Mouse (Mus musculus) heart, embryonic 15.5 days (tissue): ENCODE results near the gene Sox12. TPM values are rescaled to one million over a fixed set of nuclear protein-coding genes. Genes with fewer than 3 reads are reported as not detected.
"Not testable (repeated sequence)": the region's sequence is repeated elsewhere in the genome, so short reads cannot be mapped to it uniquely, and the experiment has no call there.

Experiments
- ATAC-seq: fragments of 200-750 bp; cut with Nextera tagmentation; replicated peaks from 2 replicates; pipeline ENCODE4 v1.8.0; 2017; ENCODE audit warnings: low read depth, moderate TSS enrichment; ENCODE audit not compliant: insufficient number of reproducible peaks, insufficient read depth, low FRiP score
- H3K27ac ChIP-seq: fragments of 300-500 bp; sonication (generic); 2 replicates; pipeline ENCODE4 v1.5.1; 2015; ENCODE audit warnings: mild to moderate bottlenecking, inconsistent platforms
- H3K27me3 ChIP-seq: fragments of 300-500 bp; sonication (generic); 2 replicates; pipeline ENCODE4 v1.6.1; 2015; ENCODE audit warnings: inconsistent platforms
- H3K36me3 ChIP-seq: fragments of 300-500 bp; sonication (generic); 2 replicates; pipeline ENCODE4 v1.6.1; 2015; ENCODE audit warnings: mild to moderate bottlenecking, inconsistent platforms
- H3K4me1 ChIP-seq: fragments of 300-500 bp; sonication (generic); replicated peaks from 2 replicates; pipeline ENCODE4 v1.6.1; 2015; ENCODE audit warnings: inconsistent platforms
- H3K4me2 ChIP-seq: fragments of 300-500 bp; sonication (generic); 2 replicates; pipeline ENCODE4 v1.6.1; 2015; ENCODE audit warnings: inconsistent platforms, mild to moderate bottlenecking, moderate library complexity
- H3K4me3 ChIP-seq: fragments of 300-500 bp; sonication (generic); 2 replicates; pipeline ENCODE4 v1.5.1; 2015; ENCODE audit warnings: mild to moderate bottlenecking, inconsistent platforms
- H3K9ac ChIP-seq: fragments of 300-500 bp; sonication (generic); 2 replicates; pipeline ENCODE4 v1.6.1; 2015; ENCODE audit warnings: mild to moderate bottlenecking, inconsistent platforms
- H3K9me3 ChIP-seq: fragments of 300-500 bp; sonication (generic); replicated peaks from 2 replicates; pipeline ENCODE4 v1.6.1; 2016; ENCODE audit warnings: inconsistent platforms
- WGBS: fragments of 180-500 bp; shearing (Covaris S2); methylation state at CpG from one replicate; pipeline ENCODE4 v1.1.7; 2015; ENCODE audit warnings: mixed read lengths; 5-methylcytosine and 5-hydroxymethylcytosine counted together
- polyA plus RNA-seq: library from polyadenylated mRNA; unstranded; fragments of >200 nt; fragmentation: Nextera tagmentation; extraction: Ambion mirVana; gene quantifications from 2 replicates; pipeline ENCODE4 v1.2.1, GENCODE M21; 2015

The Sox12 gene
- 6.5 and 7.0 TPM in 2 replicates for polyA plus RNA-seq

- Histone ChIP-seq H3K27ac (peak within 1 kb of the TSS; percentile 100), H3K36me3 (0 out of 2 replicates have a peak, but pooled peaks cover 4% of the 10 kb centered on the region), H3K27me3 (no peaks in the 10 kb centered on the region), H3K9ac (peak within 1 kb of the TSS; percentile 94), H3K4me1 (peaks cover 41% of the 10 kb centered on the region), H3K9me3 (no peaks in the 10 kb centered on the region), H3K4me3 (peak within 1 kb of the TSS; percentile 87), H3K4me2 (peak within 1 kb of the TSS; percentile 89)
- WGBS, result under 1% methylated on average over 101 of the region's 104 CpGs
- peak; percentile 68 for ATAC-seq
These were observed at the start of gene Sox12 for GRCm38 (mm10) chr2:152397680-152398435. Sox12 (minus strand) TSS chr2:152398063.

- peaks cover 17% of the 10 kb centered on the region for H3K4me1 ChIP-seq
- WGBS, result 14% methylated on average over 5 of the region's 5 CpGs
- H3K9ac ChIP-seq, result no peak overlapping the region
These were observed 49.6 kb upstream of the Sox12 start for GRCm38 (mm10) chr2:152447461-152447860.

GRCm38 (mm10) chr2:152446642-152447041, 48.8 kb upstream of the Sox12 start:
- 36% methylated on average over 2 of the region's 2 CpGs for WGBS
- H3K4me1 ChIP-seq, result peaks cover 17% of the 10 kb centered on the region
- H3K9me3 ChIP-seq, result no peaks in the 10 kb centered on the region
- ATAC-seq, result no peak
- no peaks in the 10 kb centered on the region for H3K36me3 ChIP-seq
- no peak overlapping the region for H3K9ac ChIP-seq
- H3K4me2 ChIP-seq, result no peak overlapping the region
- H3K27ac ChIP-seq, result no peak overlapping the region
- no peak overlapping the region for H3K4me3 ChIP-seq
- H3K27me3 ChIP-seq, result no peaks in the 10 kb centered on the region

More at GRCm38 (mm10) chr2:152447461-152447860, 49.6 kb upstream of the Sox12 start:
- H3K27me3 ChIP-seq, result no peaks in the 10 kb centered on the region
- no peaks in the 10 kb centered on the region for H3K36me3 ChIP-seq
- H3K4me2 ChIP-seq, result no peak overlapping the region
- H3K27ac ChIP-seq, result no peak overlapping the region
- ATAC-seq, result no peak
- H3K4me3 ChIP-seq, result no peak overlapping the region
- no peaks in the 10 kb centered on the region for H3K9me3 ChIP-seq

- Histone ChIP-seq H3K4me3 (no peak overlapping the region), H3K27ac (no peak overlapping the region), H3K9me3 (no peaks in the 10 kb centered on the region), H3K36me3 (no peaks in the 10 kb centered on the region), H3K27me3 (no peaks in the 10 kb centered on the region), H3K9ac (no peak overlapping the region), H3K4me1 (peaks cover 17% of the 10 kb centered on the region), H3K4me2 (no peak overlapping the region)
- WGBS, result 74% methylated on average over 8 of the region's 8 CpGs
- ATAC-seq, result no peak
These were observed 45.4 kb upstream of the Sox12 start for GRCm38 (mm10) chr2:152443281-152443680.

DNA sequence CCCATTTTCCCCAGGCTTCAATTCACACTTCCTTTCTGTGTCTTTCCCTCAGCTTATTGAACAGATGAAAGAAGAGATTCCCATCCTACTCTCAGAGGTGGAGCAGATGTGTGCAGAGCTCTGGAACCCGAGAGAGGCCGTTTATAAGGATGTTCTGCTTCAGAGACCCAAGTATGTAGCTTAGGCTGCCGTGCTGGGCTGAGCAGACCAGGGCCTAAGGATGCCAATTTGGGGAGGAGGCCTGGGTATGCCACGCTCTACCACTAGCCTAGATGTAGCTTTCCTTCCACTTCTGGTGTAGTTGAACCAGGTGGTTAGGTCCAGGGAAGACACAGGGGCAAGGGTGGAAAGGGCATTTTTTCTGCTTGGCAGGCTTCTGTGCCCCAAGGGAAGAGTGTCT, 44.5 kb upstream of the Sox12 start:
- no peak overlapping the region for H3K4me3 ChIP-seq
- ATAC-seq, result no peak
- H3K27ac ChIP-seq, result no peak overlapping the region
- no peaks in the 10 kb centered on the region for H3K36me3 ChIP-seq
- H3K9me3 ChIP-seq, result no peaks in the 10 kb centered on the region
- no peaks in the 10 kb centered on the region for H3K27me3 ChIP-seq
- 81% methylated on average over 4 of the region's 4 CpGs for WGBS
- H3K4me1 ChIP-seq, result peaks cover 15% of the 10 kb centered on the region
- no peak overlapping the region for H3K4me2 ChIP-seq
- H3K9ac ChIP-seq, result no peak overlapping the region

DNA sequence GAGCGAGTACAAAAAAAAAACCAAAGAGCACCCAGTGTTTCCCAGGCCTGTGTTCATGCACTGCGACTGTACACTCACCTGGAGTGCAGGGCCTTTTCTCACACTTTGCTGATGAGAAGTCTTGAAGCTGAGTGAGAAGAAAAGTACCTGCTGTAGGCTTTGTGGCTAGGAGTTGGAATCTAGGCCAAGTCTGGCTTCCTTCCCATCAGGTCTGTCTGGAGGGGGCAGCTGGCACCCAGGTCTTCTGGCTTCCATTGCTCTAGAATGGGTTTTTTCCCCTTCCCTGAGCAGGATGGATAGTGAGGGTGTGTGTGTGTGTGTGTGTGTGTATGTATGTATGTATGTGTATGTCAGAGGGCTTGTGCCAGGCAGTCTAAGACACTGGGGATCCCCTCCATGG, 42.0 kb upstream of the Sox12 start:
- ATAC-seq, result no peak
- Histone ChIP-seq H3K27ac (no peak overlapping the region), H3K9me3 (no peaks in the 10 kb centered on the region), H3K9ac (no peak overlapping the region), H3K4me3 (no peak overlapping the region), H3K36me3 (no peaks in the 10 kb centered on the region), H3K27me3 (no peaks in the 10 kb centered on the region), H3K4me1 (peaks cover 26% of the 10 kb centered on the region), H3K4me2 (no peak overlapping the region)
- WGBS, result 86% methylated on average over 2 of the region's 2 CpGs

- 56% methylated on average over 1 of the region's 1 CpGs for WGBS
- no peak for ATAC-seq
- no peaks in the 10 kb centered on the region for H3K36me3 ChIP-seq
These were observed 41.1 kb upstream of the Sox12 start for GRCm38 (mm10) chr2:152438963-152439362.

DNA sequence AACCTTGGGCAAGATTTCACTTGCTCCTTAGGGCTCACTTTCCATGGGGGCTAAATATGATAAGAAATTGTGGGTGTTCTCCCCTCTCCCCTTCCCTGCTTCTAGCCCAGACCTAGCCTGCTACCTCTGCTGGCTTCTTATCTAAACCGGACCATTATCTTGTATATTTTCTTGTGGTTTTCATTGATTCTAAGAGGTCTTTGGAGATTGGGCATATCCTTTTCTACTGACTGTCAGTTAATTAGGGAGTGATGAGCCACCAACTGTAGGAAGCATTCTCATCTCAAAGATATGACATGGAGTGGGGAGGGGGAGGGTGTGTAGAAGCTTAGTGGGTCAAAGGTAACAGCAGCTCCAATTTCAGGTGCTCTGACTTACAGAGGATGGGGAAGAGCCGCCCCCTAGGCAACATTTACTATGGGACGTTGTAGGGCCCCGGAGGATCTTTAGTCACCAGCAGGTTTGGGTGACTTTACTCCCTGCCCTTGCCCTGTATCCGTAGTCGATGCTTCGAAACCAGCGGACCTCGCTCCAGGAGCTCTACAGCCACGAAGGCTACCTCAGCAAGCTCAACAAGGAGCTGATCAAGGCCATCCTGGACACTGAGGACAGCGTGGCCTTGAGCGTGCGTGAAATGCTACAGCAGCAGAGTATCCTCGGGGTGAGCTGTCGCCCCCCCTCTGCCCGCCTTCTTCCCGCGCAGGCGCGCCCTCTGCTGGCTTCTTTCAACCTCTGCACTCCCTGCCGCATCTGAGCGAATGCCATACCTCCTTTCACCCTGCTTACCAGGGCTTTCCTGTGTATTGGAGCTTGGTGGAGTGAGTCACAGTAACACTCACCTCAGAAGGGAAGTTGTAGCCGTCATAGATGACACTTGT, 39.4 kb upstream of the Sox12 start:
- H3K27me3 ChIP-seq, result no peaks in the 10 kb centered on the region
- peak overlapping the region; percentile 34 for H3K4me3 ChIP-seq
- ATAC-seq, result peak; percentile 58
- H3K36me3 ChIP-seq, result no peaks in the 10 kb centered on the region
- H3K27ac ChIP-seq, result peak overlapping the region; percentile 93
- H3K4me1 ChIP-seq, result peaks cover 25% of the 10 kb centered on the region
- no peaks in the 10 kb centered on the region for H3K9me3 ChIP-seq
- H3K4me2 ChIP-seq, result peak overlapping the region; percentile 70
- H3K9ac ChIP-seq, result peak overlapping the region; percentile 61
- WGBS, result 3% methylated on average over 22 of the region's 23 CpGs

More at GRCm38 (mm10) chr2:152438963-152439362, 41.1 kb upstream of the Sox12 start:
- Histone ChIP-seq H3K9ac (no peak overlapping the region), H3K4me2 (no peak overlapping the region), H3K4me1 (peaks cover 25% of the 10 kb centered on the region), H3K27ac (no peak overlapping the region), H3K27me3 (no peaks in the 10 kb centered on the region), H3K4me3 (no peak overlapping the region), H3K9me3 (no peaks in the 10 kb centered on the region)

DNA sequence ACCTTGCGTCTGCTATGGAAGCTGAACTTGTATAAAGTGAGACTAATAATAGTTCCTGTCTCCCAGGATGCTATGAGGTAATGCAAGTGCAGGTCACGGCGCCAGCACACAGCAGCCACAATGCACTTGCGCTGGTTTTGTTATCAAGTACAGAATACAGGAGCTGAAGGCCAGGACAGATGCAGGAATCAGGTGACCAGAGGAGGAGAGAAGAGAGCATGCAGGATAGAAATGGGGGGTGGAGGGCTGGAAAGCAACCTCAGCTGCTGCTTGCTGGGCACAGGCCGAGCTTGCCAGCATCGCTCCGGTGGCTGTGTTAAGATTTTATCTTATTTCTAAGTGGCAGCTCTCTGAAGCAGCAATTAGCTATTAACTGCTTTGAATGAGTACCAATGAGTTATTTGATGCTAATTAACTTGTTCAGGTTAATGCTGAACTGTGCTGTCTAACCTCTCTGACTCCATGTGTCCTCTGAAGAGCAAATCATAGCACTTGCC, 38.6 kb upstream of the Sox12 start:
- Histone ChIP-seq H3K4me1 (peaks cover 25% of the 10 kb centered on the region), H3K27ac (peak overlapping the region; percentile 93), H3K4me2 (peak overlapping the region; percentile 70), H3K27me3 (no peaks in the 10 kb centered on the region), H3K9me3 (no peaks in the 10 kb centered on the region), H3K36me3 (no peaks in the 10 kb centered on the region), H3K4me3 (no peak overlapping the region), H3K9ac (no peak overlapping the region)
- WGBS, result 38% methylated on average over 7 of the region's 7 CpGs
- peak; percentile 78 for ATAC-seq

GRCm38 (mm10) chr2:152428481-152428880, 30.6 kb upstream of the Sox12 start:
- 77% methylated on average over 2 of the region's 2 CpGs for WGBS
- H3K4me3 ChIP-seq, H3K36me3 ChIP-seq, H3K27ac ChIP-seq, H3K27me3 ChIP-seq, H3K4me1 ChIP-seq, H3K4me2 ChIP-seq, ATAC-seq, H3K9me3 ChIP-seq, H3K9ac ChIP-seq: not testable (repeated sequence)

GRCm38 (mm10) chr2:152427493-152427892, 29.6 kb upstream of the Sox12 start:
- Histone ChIP-seq H3K36me3 (no peaks in the 10 kb centered on the region), H3K9ac (0 out of 2 replicates have a peak overlapping the region, but pooled peaks have one; percentile 8), H3K4me2 (peak overlapping the region; percentile 52), H3K27me3 (no peaks in the 10 kb centered on the region), H3K9me3 (no peaks in the 10 kb centered on the region), H3K27ac (no peak overlapping the region), H3K4me3 (peak overlapping the region; percentile 6; the same call in 1 of the 2 replicates), H3K4me1 (peaks cover 9% of the 10 kb centered on the region)
- no peak for ATAC-seq
- 15% methylated on average over 12 of the region's 12 CpGs for WGBS
